Mouse (Mus musculus): ENCODE measurements at regions not wholly inside any gene's neighbourhood (a gene's known extent, or its start where the extent isn't known, plus 50 kb on each side); places are given as distances from the start of the nearest gene placed in this dataset.

GRCm38 (mm10) chr17:84107497-84107896, 80.2 kb downstream of the Zfp36l2 start:
- no peak for DNase-seq

GRCm38 (mm10) chr17:84104242-84104641, 83.5 kb downstream of the Zfp36l2 start:
- DNase-seq: no peak

- no peak for DNase-seq
Observed at GRCm38 (mm10) chr17:84103344-84103743, 84.4 kb downstream of the Zfp36l2 start.

GRCm38 (mm10) chr17:84101652-84102051, 86.1 kb downstream of the Zfp36l2 start:
- no peak for DNase-seq

GRCm38 (mm10) chr17:84100523-84100922, 87.2 kb downstream of the Zfp36l2 start:
- peak; percentile 65 for DNase-seq

GRCm38 (mm10) chr17:84099737-84100136, 88.0 kb downstream of the Zfp36l2 start:
- peak; percentile 49 for DNase-seq

GRCm38 (mm10) chr17:84097871-84098430, 89.8 kb downstream of the Zfp36l2 start:
- DNase-seq: no peak

GRCm38 (mm10) chr17:84097286-84097685, 90.5 kb downstream of the Zfp36l2 start:
- DNase-seq: no peak

- peak; percentile 79 for DNase-seq
Observed at GRCm38 (mm10) chr17:84096345-84097260, 91.1 kb downstream of the Zfp36l2 start.

GRCm38 (mm10) chr17:84095829-84096228, 91.9 kb downstream of the Zfp36l2 start:
- no peak for DNase-seq

- no peak for DNase-seq
Observed at GRCm38 (mm10) chr17:84095089-84095488, 92.7 kb downstream of the Zfp36l2 start.

- no peak for DNase-seq
Observed at GRCm38 (mm10) chr17:84086394-84086793, 101.4 kb downstream of the Zfp36l2 start.

GRCm38 (mm10) chr17:84085721-84086120, 102.0 kb downstream of the Zfp36l2 start:
- DNase-seq: peak; percentile 69

- DNase-seq: peak; percentile 63
Observed at GRCm38 (mm10) chr17:84085232-84085631, 102.5 kb downstream of the Zfp36l2 start.

- DNase-seq: peak; percentile 70
Observed at GRCm38 (mm10) chr17:84083307-84084263, 104.2 kb downstream of the Zfp36l2 start.

GRCm38 (mm10) chr17:84082571-84082970, 105.2 kb downstream of the Zfp36l2 start:
- no peak for DNase-seq

GRCm38 (mm10) chr17:84081751-84082352, 105.9 kb downstream of the Zfp36l2 start:
- peak; percentile 83 for DNase-seq

GRCm38 (mm10) chr17:84075081-84075938, 112.4 kb downstream of the Zfp36l2 start:
- peak; percentile 60 for DNase-seq

GRCm38 (mm10) chr17:84074000-84074782, 113.6 kb downstream of the Zfp36l2 start:
- peak; percentile 65 for DNase-seq

GRCm38 (mm10) chr17:84072426-84073030, 115.2 kb downstream of the Zfp36l2 start:
- peak; percentile 49 for DNase-seq
